Mouse (Mus musculus) heart, embryonic 10.5 days (tissue): ENCODE data around the gene Sox6. TPM values are rescaled to one million over a fixed set of nuclear protein-coding genes. Genes with fewer than 3 reads are reported as not detected.

ENCODE experiments used
- DNase-seq: peaks from one replicate; pipeline ENCODE4 v3.0.0-alpha.2; 2017; ENCODE audit warnings: low spot score
- H3K27ac ChIP-seq: fragments of 300-500 bp; sonication (generic); 2 replicates; pipeline ENCODE4 v1.5.1; 2016; ENCODE audit warnings: mild to moderate bottlenecking
- H3K27me3 ChIP-seq: fragments of 300-500 bp; sonication (generic); 2 replicates; pipeline ENCODE4 v1.6.1; 2016; ENCODE audit warnings: mild to moderate bottlenecking; ENCODE audit not compliant: poor library complexity, insufficient read depth, severe bottlenecking
- H3K36me3 ChIP-seq: fragments of 300-500 bp; sonication (generic); 2 replicates; pipeline ENCODE4 v1.6.1; 2016; ENCODE audit warnings: mild to moderate bottlenecking, moderate library complexity
- H3K4me1 ChIP-seq: fragments of 300-500 bp; sonication (generic); 2 replicates; pipeline ENCODE4 v1.6.1; 2016; ENCODE audit warnings: mild to moderate bottlenecking
- H3K4me3 ChIP-seq: fragments of 300-500 bp; sonication (generic); 2 replicates; pipeline ENCODE4 v1.5.1; 2016; ENCODE audit warnings: mild to moderate bottlenecking, moderate library complexity
- H3K9me3 ChIP-seq: fragments of 300-500 bp; sonication (generic); 2 replicates; pipeline ENCODE4 v1.6.1; 2016; ENCODE audit warnings: mild to moderate bottlenecking, moderate library complexity
- WGBS: fragments of 180-500 bp; shearing (Covaris S2); methylation state at CpG from one replicate; pipeline ENCODE4 v1.1.7; 2016; 5-methylcytosine and 5-hydroxymethylcytosine counted together
- polyA plus RNA-seq: library from polyadenylated mRNA; unstranded; fragments of >200 nt; fragmentation: Nextera tagmentation; extraction: Ambion mirVana; gene quantifications from 2 replicates; pipeline ENCODE4 v1.2.1, GENCODE M21; 2016

Gene Sox6
- polyA plus RNA-seq, 1 experiment from 2014 or later, result 30.9 TPM

DNA sequence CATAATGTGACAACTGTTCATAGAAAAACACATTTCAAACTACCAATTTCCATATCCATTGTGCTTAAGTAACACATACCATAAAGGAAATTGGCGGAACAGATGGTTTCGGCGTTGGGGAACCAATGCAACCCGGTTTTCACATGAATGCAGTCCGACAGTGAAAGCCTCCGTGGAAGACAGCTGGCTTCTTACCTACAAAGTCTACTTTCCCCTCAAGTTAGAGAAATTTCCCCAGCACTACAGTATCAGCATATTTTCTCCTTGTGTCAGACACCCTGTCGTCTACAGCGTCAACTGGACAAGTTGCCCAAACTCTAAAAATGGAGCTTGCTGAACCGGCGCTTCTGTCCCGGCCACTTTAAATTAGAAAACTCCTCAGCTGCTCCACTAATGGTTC, 470.3 kb downstream of the Sox6 start:
- DNase-seq, result no peak
- 76% methylated on average over 11 of the region's 11 CpGs for WGBS
- Histone ChIP-seq H3K9me3 (no peaks in the 10 kb centered on the region), H3K4me3 (no peak overlapping the region), H3K4me1 (peaks cover 20% of the 10 kb centered on the region), H3K27ac (no peak overlapping the region), H3K27me3 (no peaks in the 10 kb centered on the region), H3K36me3 (no peaks in the 10 kb centered on the region)

- DNase-seq, result no peak
- Histone ChIP-seq H3K27me3 (no peaks in the 10 kb centered on the region), H3K4me3 (no peak overlapping the region), H3K4me1 (peaks cover 20% of the 10 kb centered on the region), H3K36me3 (no peaks in the 10 kb centered on the region), H3K9me3 (no peaks in the 10 kb centered on the region), H3K27ac (no peak overlapping the region)
- 85% methylated on average over 2 of the region's 2 CpGs for WGBS
Measured at GRCm38 (mm10) chr7:115566818-115567217, 471.8 kb downstream of the Sox6 start.

DNA sequence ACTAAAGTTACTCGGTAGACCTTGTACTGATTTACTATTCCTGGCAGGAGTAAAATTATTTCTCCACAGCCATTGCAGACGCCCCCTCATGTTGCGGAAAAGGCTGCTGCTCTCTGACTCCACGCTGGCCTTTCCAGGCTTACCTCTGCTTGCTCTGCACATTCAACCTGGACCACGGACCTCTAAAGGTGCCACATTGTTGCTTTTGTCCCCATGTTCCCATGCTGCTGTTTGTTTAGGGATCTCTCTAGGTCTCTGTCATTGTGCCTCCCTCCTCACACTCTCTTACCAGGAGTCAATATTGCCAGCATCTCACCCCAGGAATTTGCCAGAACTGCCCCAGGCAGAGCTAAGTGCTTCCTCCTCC, 473.6 kb downstream of the Sox6 start:
- Histone ChIP-seq H3K4me3 (no peak overlapping the region), H3K4me1 (peaks cover 16% of the 10 kb centered on the region), H3K9me3 (no peaks in the 10 kb centered on the region), H3K27ac (peak overlapping the region; percentile 36; the same call in 1 of the 2 replicates), H3K27me3 (no peaks in the 10 kb centered on the region), H3K36me3 (no peaks in the 10 kb centered on the region)
- 69% methylated on average over 5 of the region's 5 CpGs for WGBS
- no peak for DNase-seq

DNA sequence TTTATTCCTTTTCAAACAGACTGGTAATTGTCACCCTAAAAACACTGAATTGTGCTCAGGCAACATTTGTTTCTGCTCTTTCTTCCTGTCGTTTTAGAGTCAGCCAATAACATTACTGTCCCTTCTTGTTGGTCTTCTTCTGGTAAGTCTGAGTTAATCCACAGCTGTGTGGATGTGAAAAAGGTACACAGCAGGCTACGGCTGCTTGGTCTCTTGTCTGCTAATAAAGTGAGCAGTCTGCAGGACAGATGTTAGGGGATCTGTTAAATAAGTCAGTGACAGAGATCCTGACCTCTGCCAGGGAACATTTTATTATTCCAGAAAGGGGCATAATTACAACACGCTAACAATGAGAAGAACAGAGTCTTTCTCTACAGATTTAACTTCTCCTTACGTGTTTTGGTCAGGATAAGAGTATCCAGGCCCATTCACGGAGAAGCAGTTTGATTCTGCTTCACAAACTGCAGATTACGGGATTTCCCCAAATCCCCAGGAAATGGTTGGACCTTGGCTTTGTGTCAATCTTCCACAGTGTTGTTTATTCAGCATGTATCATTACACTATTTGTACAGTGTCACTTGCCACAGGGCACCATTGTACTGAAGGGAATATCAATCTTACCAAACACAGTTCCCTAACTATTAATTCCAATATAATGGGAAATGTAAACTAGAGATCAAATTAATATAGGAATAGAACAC, 474.1 kb downstream of the Sox6 start:
- Histone ChIP-seq H3K4me3 (no peak overlapping the region), H3K27me3 (no peaks in the 10 kb centered on the region), H3K9me3 (no peaks in the 10 kb centered on the region), H3K27ac (peak overlapping the region; percentile 36), H3K4me1 (peaks cover 16% of the 10 kb centered on the region), H3K36me3 (no peaks in the 10 kb centered on the region)
- WGBS, result 54% methylated on average over 6 of the region's 6 CpGs
- no peak for DNase-seq

DNA sequence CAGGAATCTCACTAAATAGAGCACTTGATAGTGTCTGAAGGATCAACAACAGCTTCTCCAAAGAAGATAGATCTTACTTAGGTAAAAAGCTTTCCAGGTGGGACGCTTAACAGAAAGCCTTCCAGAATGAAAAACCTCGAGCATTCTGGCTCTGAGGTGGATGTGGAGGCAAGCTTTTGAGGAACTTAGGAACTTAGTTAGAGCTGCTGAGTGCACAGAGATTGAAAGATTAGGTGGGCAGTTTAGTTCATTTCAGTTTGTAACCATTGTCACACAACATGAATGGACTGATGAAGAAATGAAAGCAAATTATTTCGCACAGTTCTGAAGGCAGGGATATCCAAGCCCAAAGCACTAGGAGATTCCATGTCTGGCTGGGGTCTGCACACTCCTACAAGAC, 481.9 kb downstream of the Sox6 start:
- Histone ChIP-seq H3K27ac (no peak overlapping the region), H3K36me3 (no peaks in the 10 kb centered on the region), H3K9me3 (no peaks in the 10 kb centered on the region), H3K4me3 (no peak overlapping the region), H3K4me1 (peaks cover 5% of the 10 kb centered on the region; the same call in 1 of the 2 replicates), H3K27me3 (no peaks in the 10 kb centered on the region)
- 60% methylated on average over 3 of the region's 3 CpGs for WGBS
- DNase-seq, result no peak

DNA sequence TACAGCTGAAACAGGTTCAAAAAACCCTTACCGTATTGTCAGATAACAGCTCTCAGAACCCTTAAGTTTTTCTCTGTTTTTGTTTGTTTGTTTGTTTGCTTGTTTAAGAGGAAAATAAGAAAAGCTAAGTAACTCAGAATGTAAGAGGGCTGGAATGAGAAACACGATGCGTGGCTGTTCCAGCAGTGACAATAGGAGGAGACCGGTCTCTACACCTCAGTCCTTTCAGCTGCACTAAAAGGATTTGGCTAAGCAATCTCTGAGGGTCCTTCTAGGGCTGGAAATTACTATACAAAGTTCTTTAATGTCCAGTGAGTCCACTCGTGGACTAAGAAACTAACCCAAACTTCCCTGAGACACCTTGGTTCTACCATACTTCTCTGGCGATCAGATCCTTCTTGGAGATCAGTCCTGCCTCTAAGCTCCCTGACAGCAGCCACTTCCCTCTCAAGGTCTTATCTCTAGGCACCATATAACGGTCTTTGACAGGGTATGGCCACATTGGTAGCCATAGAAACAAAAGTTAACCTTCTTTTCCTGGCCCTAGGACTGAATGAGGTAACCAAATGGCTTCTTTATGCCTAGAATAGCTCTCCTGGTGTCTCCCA, 488.3 kb downstream of the Sox6 start:
- H3K4me1 ChIP-seq, result 0 out of 2 replicates have a peak, but pooled peaks cover 4% of the 10 kb centered on the region
- no peak for DNase-seq
- no peaks in the 10 kb centered on the region for H3K36me3 ChIP-seq
- no peak overlapping the region for H3K27ac ChIP-seq
- H3K27me3 ChIP-seq, result no peaks in the 10 kb centered on the region
- no peak overlapping the region for H3K4me3 ChIP-seq
- no peaks in the 10 kb centered on the region for H3K9me3 ChIP-seq
- WGBS, result 60% methylated on average over 7 of the region's 7 CpGs

- Histone ChIP-seq H3K4me3 (no peak overlapping the region), H3K27ac (no peak overlapping the region), H3K4me1 (0 out of 2 replicates have a peak, but pooled peaks cover 4% of the 10 kb centered on the region), H3K36me3 (no peaks in the 10 kb centered on the region), H3K9me3 (no peaks in the 10 kb centered on the region), H3K27me3 (no peaks in the 10 kb centered on the region)
- WGBS, result 78% methylated on average over 4 of the region's 4 CpGs
- DNase-seq, result no peak
Measured at GRCm38 (mm10) chr7:115549670-115550069, 488.9 kb downstream of the Sox6 start.

DNA sequence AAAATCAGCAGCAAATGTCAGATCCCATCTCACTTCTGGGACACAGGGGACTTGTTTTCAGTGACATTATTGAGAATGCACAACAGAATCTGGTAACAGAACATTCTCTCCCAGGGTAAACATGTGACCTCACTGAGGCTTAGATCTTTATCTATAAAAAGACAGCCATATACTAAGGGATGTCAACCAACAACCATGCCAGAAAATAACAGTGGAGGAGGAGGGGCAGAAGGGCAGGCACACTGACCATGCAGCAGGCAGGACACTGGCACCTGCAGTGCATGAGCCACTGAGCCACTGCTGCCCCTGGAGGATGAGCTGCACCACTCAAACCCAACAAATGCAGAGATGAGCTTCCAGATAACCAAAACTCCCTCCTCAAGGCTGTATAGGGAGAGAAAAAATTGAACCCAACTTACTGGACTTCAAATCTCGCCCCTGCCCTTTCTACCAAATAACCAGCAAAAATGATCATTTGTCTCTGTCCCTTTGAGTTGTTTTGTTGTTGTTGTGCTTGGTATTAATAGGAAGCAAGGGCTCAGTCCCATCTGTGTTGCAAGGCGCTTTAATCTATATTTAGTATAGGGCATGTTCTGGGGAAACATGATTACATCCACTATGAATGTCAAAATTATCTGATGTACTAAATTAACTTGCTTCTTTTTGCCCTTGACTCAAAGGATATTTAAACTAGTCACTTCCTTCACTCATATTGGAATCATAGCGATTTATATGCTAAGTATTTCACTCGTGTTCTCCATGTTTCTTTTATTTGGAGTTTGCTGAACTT, 492.8 kb downstream of the Sox6 start:
- Histone ChIP-seq H3K27me3 (no peaks in the 10 kb centered on the region), H3K36me3 (peaks cover 4% of the 10 kb centered on the region; the same call in 1 of the 2 replicates), H3K9me3 (no peaks in the 10 kb centered on the region), H3K4me1 (peaks cover 9% of the 10 kb centered on the region; the same call in 1 of the 2 replicates), H3K27ac (no peak overlapping the region), H3K4me3 (no peak overlapping the region)
- DNase-seq, result no peak
- 86% methylated on average over 4 of the region's 4 CpGs for WGBS

- DNase-seq, result no peak
- Histone ChIP-seq H3K9me3 (no peaks in the 10 kb centered on the region), H3K36me3 (peaks cover 4% of the 10 kb centered on the region; the same call in 1 of the 2 replicates), H3K4me3 (no peak overlapping the region), H3K27ac (no peak overlapping the region), H3K27me3 (no peaks in the 10 kb centered on the region), H3K4me1 (peaks cover 8% of the 10 kb centered on the region; the same call in 1 of the 2 replicates)
- 71% methylated on average over 4 of the region's 4 CpGs for WGBS
Measured at GRCm38 (mm10) chr7:115543596-115543995, 495.0 kb downstream of the Sox6 start.

- peaks cover 8% of the 10 kb centered on the region; the same call in 1 of the 2 replicates for H3K4me1 ChIP-seq
- no peaks in the 10 kb centered on the region for H3K9me3 ChIP-seq
- no peaks in the 10 kb centered on the region for H3K27me3 ChIP-seq
- peaks cover 4% of the 10 kb centered on the region; the same call in 1 of the 2 replicates for H3K36me3 ChIP-seq
- WGBS, result 48% methylated on average over 2 of the region's 2 CpGs
- no peak overlapping the region for H3K27ac ChIP-seq
- no peak overlapping the region for H3K4me3 ChIP-seq
- DNase-seq, result no peak
Measured at GRCm38 (mm10) chr7:115540261-115540660, 498.3 kb downstream of the Sox6 start.

DNA sequence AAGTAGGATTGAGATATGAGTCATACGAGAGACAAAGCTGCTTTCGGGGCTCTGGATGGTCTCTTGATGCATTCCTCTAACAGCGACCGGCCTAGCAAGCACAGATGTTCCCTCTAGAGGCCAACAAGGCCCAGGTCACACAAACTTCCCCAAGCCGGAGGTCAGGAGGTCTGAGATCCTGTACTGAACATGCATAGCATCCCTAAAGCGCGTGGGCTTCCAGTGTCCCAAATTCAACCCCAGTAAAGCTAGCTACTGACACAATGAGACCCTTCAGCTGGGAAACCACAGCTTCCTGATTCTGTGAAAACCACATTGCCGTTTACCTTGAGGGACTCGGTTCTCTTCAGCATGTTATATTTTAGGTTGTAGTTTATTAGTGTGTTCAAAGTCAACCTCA, 499.6 kb downstream of the Sox6 start:
- WGBS, result 65% methylated on average over 9 of the region's 9 CpGs
- H3K36me3 ChIP-seq, result peaks cover 4% of the 10 kb centered on the region; the same call in 1 of the 2 replicates
- no peak for DNase-seq
- H3K4me1 ChIP-seq, result peaks cover 8% of the 10 kb centered on the region; the same call in 1 of the 2 replicates
- H3K4me3 ChIP-seq, result no peak overlapping the region
- H3K27ac ChIP-seq, result no peak overlapping the region
- H3K9me3 ChIP-seq, result no peaks in the 10 kb centered on the region
- H3K27me3 ChIP-seq, result no peaks in the 10 kb centered on the region

DNA sequence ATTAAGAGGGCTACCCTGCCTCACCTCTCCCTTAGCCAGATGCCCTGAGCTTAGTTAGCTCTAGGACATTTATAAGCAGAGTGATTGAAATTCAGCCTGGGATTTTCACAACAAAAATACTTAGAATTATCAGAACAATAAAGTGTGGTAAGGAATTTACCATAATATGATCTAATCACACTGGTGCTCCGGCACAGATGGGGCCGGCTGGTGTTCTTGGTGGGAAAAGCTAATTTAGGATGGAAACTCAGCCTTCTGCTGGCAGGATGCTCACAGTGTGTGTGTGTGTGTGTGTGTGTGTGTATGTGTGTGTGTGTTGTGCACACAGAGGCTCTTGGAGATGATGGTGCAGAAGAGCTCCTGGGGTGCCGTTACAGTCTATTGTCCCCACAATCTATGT, 501.0 kb downstream of the Sox6 start:
- 89% methylated on average over 3 of the region's 3 CpGs for WGBS
- 0 out of 2 replicates have a peak, but pooled peaks cover 4% of the 10 kb centered on the region for H3K4me1 ChIP-seq
- no peak for DNase-seq

GRCm38 (mm10) chr7:115536521-115536920, 502.1 kb downstream of the Sox6 start:
- H3K4me1 ChIP-seq, result 0 out of 2 replicates have a peak, but pooled peaks cover 4% of the 10 kb centered on the region
- H3K9me3 ChIP-seq, result no peaks in the 10 kb centered on the region
- 62% methylated on average over 3 of the region's 3 CpGs for WGBS
- no peak for DNase-seq
- H3K4me3 ChIP-seq, result no peak overlapping the region
- H3K27me3 ChIP-seq, result no peaks in the 10 kb centered on the region
- no peak overlapping the region for H3K27ac ChIP-seq
- H3K36me3 ChIP-seq, result peaks cover 3% of the 10 kb centered on the region; the same call in 1 of the 2 replicates

More for the DNA sequence above, 501.0 kb downstream of the Sox6 start:
- Histone ChIP-seq H3K4me3 (no peak overlapping the region), H3K9me3 (no peaks in the 10 kb centered on the region), H3K36me3 (peaks cover 4% of the 10 kb centered on the region; the same call in 1 of the 2 replicates), H3K27me3 (no peaks in the 10 kb centered on the region), H3K27ac (no peak overlapping the region)
